Mouse (Mus musculus): Measurements from ENCODE around the gene Map4k4.

- TF ChIP-seq CTCF (IDR thresholded peaks at IDR 0.05; ENCODE audit: insufficient read depth, low read length) = no peak
- TF ChIP-seq POLR2A (IDR thresholded peaks at IDR 0.05; ENCODE audit: borderline replicate concordance, extremely low read depth, low read depth, low read length) = no peak
Observed at GRCm38 (mm10) chr1:39982727-39983487, 82.2 kb downstream of the Map4k4 start.

All from lung, adult 2 months (tissue).